Mouse (Mus musculus): ENCODE results near the gene Ric8b. TPM values are rescaled to one million over a fixed set of nuclear protein-coding genes. Genes with fewer than 3 reads are reported as not detected.

The Ric8b gene
- polyA plus RNA-seq, 1 experiment from 2014 or later = 48.1 TPM

DNA sequence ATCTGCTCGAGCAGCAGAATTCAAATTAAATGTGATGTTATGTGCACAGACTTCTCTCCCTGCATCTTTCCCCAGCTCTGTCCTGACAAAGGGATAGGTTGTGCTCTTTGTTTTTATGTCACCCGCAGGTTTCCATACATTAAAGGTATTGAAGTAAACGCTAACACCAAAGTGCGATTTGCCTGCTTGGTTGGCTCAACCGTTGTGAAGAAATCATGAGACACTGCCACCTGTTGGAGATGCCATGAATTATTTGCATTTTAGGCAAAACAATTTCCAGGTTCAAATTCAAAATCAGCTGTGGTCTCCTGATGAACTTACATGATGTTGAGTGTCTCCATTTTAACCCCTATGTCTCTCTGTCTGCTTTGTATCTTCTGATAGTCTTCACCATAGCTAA is 129.2 kb downstream of the Ric8b start:
- 23% methylated on average over 5 of the region's 5 CpGs for WGBS
- ATAC-seq (ENCODE audit: low FRiP score, low read depth) = no peak
- Histone ChIP-seq H3K4me2 (no peak overlapping the region), H3K36me3 (no peaks in the 10 kb centered on the region), H3K9me3 (no peaks in the 10 kb centered on the region), H3K9ac (no peak overlapping the region), H3K4me3 (no peak overlapping the region), H3K27me3 (peaks cover 24% of the 10 kb centered on the region; the same call in 1 of the 2 replicates), H3K4me1 (replicated peaks) (peaks cover 9% of the 10 kb centered on the region), H3K27ac (replicated peaks) (no peak overlapping the region)

DNA sequence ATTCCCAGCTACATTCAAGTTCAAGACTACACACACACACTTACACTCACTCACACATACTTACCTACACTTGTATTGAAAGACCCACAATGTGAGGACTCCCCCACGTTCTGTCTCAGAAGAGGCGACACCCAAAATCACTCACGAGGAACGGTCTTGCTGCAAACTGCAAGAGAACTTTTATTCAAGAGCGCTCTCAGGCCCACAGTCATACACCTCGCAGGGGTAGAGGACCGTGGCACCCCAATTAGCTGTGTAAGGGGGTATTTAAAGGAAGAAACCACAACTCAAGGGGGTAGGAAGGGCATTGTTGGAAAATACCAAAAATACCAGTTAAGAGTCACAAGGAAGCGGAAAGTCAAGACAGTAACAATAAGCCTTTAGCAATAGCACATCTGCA is 130.6 kb downstream of the Ric8b start:
- H3K4me2 ChIP-seq = no peak overlapping the region
- no peaks in the 10 kb centered on the region for H3K36me3 ChIP-seq
- peaks cover 9% of the 10 kb centered on the region for H3K4me1 ChIP-seq (replicated peaks)
- no peak overlapping the region for H3K27ac ChIP-seq (replicated peaks)
- WGBS = 97% methylated on average over 8 of the region's 8 CpGs
- no peak overlapping the region for H3K4me3 ChIP-seq
- H3K9ac ChIP-seq = no peak overlapping the region
- ATAC-seq (ENCODE audit: low FRiP score, low read depth) = no peak
- no peaks in the 10 kb centered on the region for H3K9me3 ChIP-seq
- H3K27me3 ChIP-seq = 0 out of 2 replicates have a peak, but pooled peaks cover 15% of the 10 kb centered on the region

DNA sequence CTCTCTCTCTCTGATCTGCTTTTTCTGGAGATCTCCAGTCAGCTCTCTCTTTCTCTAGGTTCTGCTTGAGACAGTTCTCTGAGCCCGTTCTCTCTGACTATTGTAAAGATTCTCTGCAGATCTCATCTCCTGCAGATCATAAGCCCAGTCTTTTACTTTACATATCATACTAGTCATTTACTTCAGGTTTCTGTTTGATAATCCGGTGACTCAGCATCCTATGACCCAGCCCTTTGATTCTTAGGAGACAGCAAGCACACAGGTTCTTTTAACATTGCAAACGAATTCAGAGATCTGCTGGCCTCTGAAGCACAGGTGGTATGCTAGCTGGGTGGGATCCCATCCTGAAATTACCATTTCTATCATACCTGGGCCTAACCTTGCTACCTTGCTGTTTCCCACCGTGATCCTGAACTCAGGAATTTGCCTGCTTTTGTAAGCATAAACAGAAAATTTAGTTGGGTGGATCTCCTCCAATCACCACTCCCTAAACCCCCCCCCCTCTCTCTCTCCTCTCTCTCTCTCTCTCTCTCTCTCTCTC is 133.3 kb downstream of the Ric8b start:
- Histone ChIP-seq H3K4me3 (no peak overlapping the region), H3K36me3 (no peaks in the 10 kb centered on the region), H3K9me3 (no peaks in the 10 kb centered on the region), H3K9ac (no peak overlapping the region), H3K27me3 (0 out of 2 replicates have a peak, but pooled peaks cover 5% of the 10 kb centered on the region), H3K4me1 (replicated peaks) (no peaks in the 10 kb centered on the region), H3K27ac (replicated peaks) (no peak overlapping the region), H3K4me2 (no peak overlapping the region)
- 65% methylated on average over 4 of the region's 4 CpGs for WGBS
- no peak for ATAC-seq (ENCODE audit: low FRiP score, low read depth)

DNA sequence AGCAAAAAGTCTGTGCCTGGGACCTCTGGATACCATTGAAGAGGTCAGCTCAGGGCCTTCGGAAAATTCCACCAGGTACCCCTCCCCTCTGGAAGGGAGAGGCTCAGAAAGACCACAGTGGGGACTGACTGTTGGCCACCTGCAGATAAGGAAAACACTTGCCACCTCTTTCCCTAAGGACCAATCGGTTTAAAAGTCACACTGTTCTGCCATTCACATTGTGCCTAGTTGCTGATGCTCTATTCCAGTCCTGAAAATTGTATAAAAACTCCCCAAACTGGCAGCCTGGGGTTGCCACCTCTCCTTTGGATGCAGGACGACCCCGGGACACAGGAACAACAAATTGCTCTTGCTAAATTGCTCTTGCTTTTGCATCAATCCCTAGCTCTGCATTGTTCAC is 135.0 kb downstream of the Ric8b start:
- Histone ChIP-seq H3K4me2 (no peak overlapping the region), H3K36me3 (no peaks in the 10 kb centered on the region), H3K4me3 (no peak overlapping the region), H3K4me1 (replicated peaks) (no peaks in the 10 kb centered on the region), H3K27me3 (0 out of 2 replicates have a peak, but pooled peaks cover 2% of the 10 kb centered on the region), H3K9me3 (no peaks in the 10 kb centered on the region), H3K9ac (no peak overlapping the region), H3K27ac (replicated peaks) (no peak overlapping the region)
- WGBS = 34% methylated on average over 4 of the region's 4 CpGs
- ATAC-seq (ENCODE audit: low FRiP score, low read depth) = no peak

DNA sequence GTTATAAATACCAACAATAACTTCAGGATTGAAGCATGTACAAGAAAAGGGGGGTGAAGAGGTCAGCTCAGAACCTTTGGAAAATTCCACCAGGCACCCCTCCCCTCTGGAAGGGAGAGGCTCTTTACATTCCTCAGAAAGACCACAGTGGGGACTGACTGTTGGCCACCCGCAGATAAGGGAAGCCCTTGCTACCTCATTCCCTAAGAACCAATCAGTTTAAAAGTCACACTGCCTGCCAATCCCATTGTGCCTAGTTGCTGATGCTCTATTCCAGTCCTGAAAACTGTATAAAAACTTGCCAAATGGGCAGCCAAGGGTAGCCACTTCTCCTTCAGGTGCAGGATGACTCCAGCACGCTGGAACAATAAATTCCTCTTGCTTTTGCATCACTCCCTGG is 137.5 kb downstream of the Ric8b start:
- ATAC-seq (ENCODE audit: low FRiP score, low read depth) = no peak
- 84% methylated on average over 2 of the region's 2 CpGs for WGBS
- no peak overlapping the region for H3K9ac ChIP-seq

More for the DNA sequence above, 137.5 kb downstream of the Ric8b start:
- Histone ChIP-seq H3K9me3 (no peaks in the 10 kb centered on the region), H3K27me3 (0 out of 2 replicates have a peak, but pooled peaks cover 2% of the 10 kb centered on the region), H3K27ac (replicated peaks) (no peak overlapping the region), H3K4me2 (no peak overlapping the region), H3K4me3 (no peak overlapping the region), H3K4me1 (replicated peaks) (no peaks in the 10 kb centered on the region), H3K36me3 (no peaks in the 10 kb centered on the region)

Other genes starting within 250 kb of the Ric8b start
- 18.0 and 23.7 TPM in 2 replicates for gene Rfx4, start 161.6 kb upstream of the Ric8b start, polyA plus RNA-seq (2015; fragmentation: Nextera tagmentation; extraction: Ambion mirVana)
- gene Fhl4, start 184.9 kb downstream of the Ric8b start, polyA plus RNA-seq (2015; fragmentation: Nextera tagmentation; extraction: Ambion mirVana) = 1.5 and 2.5 TPM in 2 replicates
- 53.3 and 54.8 TPM in 2 replicates for gene Tmem263, start 185.0 kb downstream of the Ric8b start, polyA plus RNA-seq (2015; fragmentation: Nextera tagmentation; extraction: Ambion mirVana)
- 28.7 and 30.7 TPM in 2 replicates for gene Mterf2, start 210.4 kb downstream of the Ric8b start, polyA plus RNA-seq (2015; fragmentation: Nextera tagmentation; extraction: Ambion mirVana)

Data from hindbrain, embryonic 15.5 days (tissue).